Mouse (Mus musculus) CH12.LX (cell line): ENCODE data around the gene Gm17349. TPM values are rescaled to one million over a fixed set of nuclear protein-coding genes. Genes with fewer than 3 reads are reported as not detected.

Experiments
- DNase-seq: peaks from one replicate; pipeline ENCODE4 v3.0.0-alpha.2; 2013; ENCODE audit errors: extremely low read depth
- H3K27ac ChIP-seq: 2 replicates; pipeline ENCODE4 v1.5.1; 2012; ENCODE audit warnings: low read depth, mild to moderate bottlenecking, control low read depth, moderate library complexity; ENCODE audit not compliant: insufficient read depth
- H3K27me3 ChIP-seq: replicated peaks from 2 replicates; pipeline ENCODE3; 2012; ENCODE audit warnings: inconsistent platforms
- H3K36me3 ChIP-seq, 2 experiments: replicated peaks in 1 of 2; 2 replicates each; pipeline versions ENCODE3 to v1.6.1; 2012; ENCODE audit warnings: inconsistent platforms in 1 of 2, low read length in 1 of 2, mild to moderate bottlenecking in 1 of 2, mixed read lengths in 1 of 2, moderate library complexity in 1 of 2; ENCODE audit not compliant: control insufficient read depth in 1 of 2, insufficient read depth in 1 of 2
- H3K4me1 ChIP-seq, 2 experiments: 2 replicates each; pipeline ENCODE4 v1.6.1; 2012; ENCODE audit warnings: inconsistent platforms in 1 of 2, moderate library complexity in 1 of 2; ENCODE audit not compliant: insufficient read depth in 2 of 2, control insufficient read depth in 1 of 2
- H3K4me2 ChIP-seq: 2 replicates; pipeline ENCODE4 v1.6.1; 2012; ENCODE audit warnings: low read depth, mild to moderate bottlenecking, control low read depth; ENCODE audit not compliant: poor library complexity, insufficient read depth, severe bottlenecking
- H3K4me3 ChIP-seq, 3 experiments: fragments of 150-350 bp in 1 of 3; sonication (generic) in 1 of 3; replicated peaks in 1 of 3; 2 replicates each; pipeline versions ENCODE3 to v1.5.1; 2011 to 2012; ENCODE audit warnings: low read depth in 2 of 3, low read length in 2 of 3, mild to moderate bottlenecking in 2 of 3, moderate library complexity in 2 of 3, control low read depth in 1 of 3, improper control_type of control experiment in 1 of 3, inconsistent platforms in 1 of 3, mixed read lengths in 1 of 3; ENCODE audit not compliant: poor library complexity in 1 of 3
- H3K79me2 ChIP-seq: replicated peaks from 2 replicates; pipeline ENCODE4 v1.6.1; 2012; ENCODE audit warnings: mild to moderate bottlenecking, moderate library complexity; ENCODE audit not compliant: control insufficient read depth, poor library complexity, insufficient read depth, severe bottlenecking; ENCODE audit errors: extremely low read depth
- H3K9ac ChIP-seq: 2 replicates; pipeline ENCODE4 v1.6.1; 2012; ENCODE audit warnings: low read depth, mild to moderate bottlenecking, control low read depth, moderate library complexity; ENCODE audit not compliant: insufficient read depth
- H3K9me3 ChIP-seq: replicated peaks from 2 replicates; pipeline ENCODE3; 2012; ENCODE audit warnings: low read length, inconsistent platforms, mixed read lengths
- BHLHE40 ChIP-seq: IDR thresholded peaks from 2 replicates; pipeline ENCODE4 v1.6.1; 2011; ENCODE audit warnings: mild to moderate bottlenecking, low read depth, low read length, improper control_type of control experiment
- CHD1 ChIP-seq: IDR thresholded peaks from 2 replicates; pipeline ENCODE4 v1.6.1; 2012; ENCODE audit warnings: low read depth, low read length, improper control_type of control experiment, inconsistent platforms
- CTCF ChIP-seq, 2 experiments: IDR thresholded peaks in 1 of 2; conservative IDR thresholded peaks in 1 of 2; 2 replicates each; pipeline ENCODE4 v1.5.1; 2011 to 2012; ENCODE audit warnings: low read depth in 2 of 2, low read length in 2 of 2, improper control_type of control experiment in 1 of 2, inconsistent platforms in 1 of 2, mild to moderate bottlenecking in 1 of 2, moderate library complexity in 1 of 2
- EP300 ChIP-seq: IDR thresholded peaks from 2 replicates; pipeline ENCODE4 v1.6.1; 2011; ENCODE audit warnings: low read length, improper control_type of control experiment
- JUN ChIP-seq: IDR thresholded peaks from 2 replicates; pipeline ENCODE4 v1.6.1; 2011; ENCODE audit warnings: low read depth, mild to moderate bottlenecking, low read length, improper control_type of control experiment, moderate library complexity; ENCODE audit not compliant: insufficient read depth
- KAT2A ChIP-seq: IDR thresholded peaks from 2 replicates; pipeline ENCODE4 v1.6.1; 2012; ENCODE audit warnings: low read length, improper control_type of control experiment, inconsistent platforms; ENCODE audit not compliant: insufficient replicate concordance
- MAX ChIP-seq: IDR thresholded peaks from 2 replicates; pipeline ENCODE4 v1.6.1; 2011; ENCODE audit warnings: low read length, improper control_type of control experiment
- MAZ ChIP-seq: IDR thresholded peaks from 2 replicates; pipeline ENCODE4 v1.6.1; 2012; ENCODE audit warnings: low read depth, mild to moderate bottlenecking, inconsistent platforms, low read length, improper control_type of control experiment, moderate library complexity
- MEF2A ChIP-seq: IDR thresholded peaks from 2 replicates; pipeline ENCODE4 v1.6.1; 2014; ENCODE audit warnings: low read depth, mild to moderate bottlenecking, inconsistent platforms, low read length, improper control_type of control experiment, borderline replicate concordance
- MXI1 ChIP-seq: IDR thresholded peaks from 2 replicates; pipeline ENCODE4 v1.6.1; 2011; ENCODE audit warnings: mild to moderate bottlenecking, low read depth, low read length, improper control_type of control experiment
- NELFE ChIP-seq: IDR thresholded peaks from 2 replicates; pipeline ENCODE4 v1.6.1; 2011; ENCODE audit warnings: low read depth, low read length, improper control_type of control experiment
- POLR2AphosphoS2 ChIP-seq: IDR thresholded peaks from 2 replicates; pipeline ENCODE4 v1.6.1; 2011; ENCODE audit warnings: low read depth, low read length, improper control_type of control experiment
- RAD21 ChIP-seq: IDR thresholded peaks from 2 replicates; pipeline ENCODE4 v1.6.1; 2011; ENCODE audit warnings: low read depth, mild to moderate bottlenecking, low read length, improper control_type of control experiment, moderate library complexity
- UBTF ChIP-seq: IDR thresholded peaks from 2 replicates; pipeline ENCODE4 v1.6.1; 2012; ENCODE audit warnings: low read depth, mild to moderate bottlenecking, inconsistent platforms, low read length, improper control_type of control experiment, moderate library complexity
- USF2 ChIP-seq: conservative IDR thresholded peaks from 2 replicates; pipeline ENCODE4 v1.6.1; 2011; ENCODE audit warnings: low read depth, low read length, improper control_type of control experiment
- ZC3H11A ChIP-seq: IDR thresholded peaks from 2 replicates; pipeline ENCODE4 v1.6.1; 2012; ENCODE audit warnings: low read depth, mild to moderate bottlenecking, inconsistent platforms, low read length, improper control_type of control experiment
- ZKSCAN1 ChIP-seq: IDR thresholded peaks from 2 replicates; pipeline ENCODE4 v1.6.1; 2012; ENCODE audit warnings: low read depth, inconsistent platforms, low read length, improper control_type of control experiment, borderline replicate concordance
- ZMIZ1 ChIP-seq: IDR thresholded peaks from 2 replicates; pipeline ENCODE4 v1.6.1; 2012; ENCODE audit warnings: low read depth, mild to moderate bottlenecking, inconsistent platforms, low read length, improper control_type of control experiment
- ZNF384 ChIP-seq: IDR thresholded peaks from 2 replicates; pipeline ENCODE4 v1.6.1; 2012; ENCODE audit warnings: low read depth, low read length, improper control_type of control experiment, inconsistent platforms
- dilution Hi-C: fragments of 300-500 bp; cut with MboI; formaldehyde crosslinking; loops from 2 replicates; pipeline ENCODE4 v1.14.3; 2020; ENCODE audit warnings: low sequenced_read_pairs; ENCODE audit not compliant: extremely low pct_unique_long_range_greater_than_20kb, extremely low pct_ligation_motif_present
- in situ Hi-C: fragments of 300-500 bp; cut with MboI; formaldehyde crosslinking; loops from 3 replicates; pipeline ENCODE4 v1.14.3; 2019; ENCODE audit warnings: low sequenced_read_pairs, low pct_ligation_motif_present, low pct_unique_long_range_greater_than_20kb, mixed read lengths
- polyA plus RNA-seq: library from polyadenylated mRNA; unstranded; fragments of >175 nt; gene quantifications from 2 replicates; pipeline ENCODE4 v1.2.1, GENCODE M21; 2012; ENCODE audit warnings: low read depth; ENCODE audit not compliant: insufficient read length
- total RNA-seq, 2 experiments: library from RNA; depleted of rRNA; stranded (reverse); fragments of 300-350 nt in 1 of 2; fragments of >200 nt in 1 of 2; gene quantifications; 2 replicates each; pipeline ENCODE4 v1.2.3; 2012 to 2014

The Gm17349 gene
- total and polyA plus RNA-seq, 3 experiments: 2.1 TPM; not detected in 2

DNA sequence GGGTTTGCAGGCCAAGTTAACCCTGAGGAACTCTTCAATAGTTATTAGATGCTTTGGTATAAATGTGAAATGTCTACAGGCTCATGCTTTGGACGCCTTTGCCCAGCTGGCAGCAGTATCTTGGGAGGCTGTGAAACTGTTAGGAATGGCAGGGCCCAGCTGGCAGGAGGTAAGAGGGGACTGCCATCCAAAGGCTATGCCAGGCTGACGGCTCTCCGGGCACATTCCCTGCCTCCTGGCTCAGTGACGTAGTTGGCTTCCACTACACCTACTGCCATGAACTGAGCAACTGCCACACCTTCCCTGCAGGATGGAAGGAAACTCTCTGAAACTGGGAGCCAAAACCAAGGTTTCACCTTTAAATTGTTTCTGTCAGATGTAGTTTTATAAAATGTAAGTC lies 34.9 kb upstream of the Gm17349 start:
- Histone ChIP-seq H3K79me2 (no peaks in the 10 kb centered on the region), H3K4me1 (peaks cover 0 to 14% of the 10 kb centered on the region in 2 experiments; a peak in 2 of 4 replicates), H3K27ac (no peak overlapping the region), H3K4me3 (no peak overlapping the region), H3K4me2 (no peak overlapping the region), H3K36me3 (peaks cover 59 to 93% of the 10 kb centered on the region in 2 experiments), H3K27me3 (no peaks in the 10 kb centered on the region), H3K9ac (no peak overlapping the region), H3K9me3 (no peaks in the 10 kb centered on the region)
- in situ Hi-C loops: no loop called here
- dilution Hi-C loops: no loop called here
- no peak for DNase-seq
- TF ChIP-seq MAZ (no peak), MEF2A (no peak), ZMIZ1 (no peak), JUN (no peak), ZNF384 (no peak), EP300 (no peak)

DNA sequence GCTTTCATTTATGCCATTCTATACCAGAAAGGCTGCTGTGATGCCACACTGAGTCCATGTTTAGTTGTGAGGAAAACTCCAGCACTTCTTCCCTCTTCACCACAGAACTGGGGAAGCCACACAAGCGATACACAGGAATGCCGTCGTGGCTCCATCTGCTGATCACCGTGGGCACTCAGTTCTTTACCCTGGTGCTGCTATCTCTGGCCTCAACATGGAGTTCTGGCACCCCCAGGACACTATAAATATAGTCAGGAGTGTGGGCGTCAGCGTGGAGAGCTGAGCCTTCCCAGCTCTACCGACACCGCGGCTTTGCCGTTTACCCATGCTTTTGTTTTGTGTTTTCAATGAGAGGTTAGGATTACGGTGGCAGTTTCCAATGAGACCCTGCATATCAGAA lies 31.4 kb upstream of the Gm17349 start:
- peaks cover 56 to 91% of the 10 kb centered on the region in 2 experiments for H3K36me3 ChIP-seq
- H3K27ac ChIP-seq: no peak overlapping the region
- peaks cover 0 to 14% of the 10 kb centered on the region in 2 experiments; a peak in 2 of 4 replicates for H3K4me1 ChIP-seq
- DNase-seq: no peak
- no peak overlapping the region for H3K9ac ChIP-seq
- in situ Hi-C loops (no loop called here), dilution Hi-C loops (no loop called here)
- H3K27me3 ChIP-seq: no peaks in the 10 kb centered on the region
- TF ChIP-seq ZC3H11A (no peak), JUN (no peak)
- H3K9me3 ChIP-seq: no peaks in the 10 kb centered on the region
- no peak overlapping the region for H3K4me2 ChIP-seq
- H3K4me3 ChIP-seq: no peak overlapping the region
- no peaks in the 10 kb centered on the region for H3K79me2 ChIP-seq

- no peaks in the 10 kb centered on the region for H3K27me3 ChIP-seq
- in situ Hi-C loops: no loop called here
- peaks cover 0 to 17% of the 10 kb centered on the region in 2 experiments; a peak in 2 of 4 replicates for H3K4me1 ChIP-seq
- H3K9me3 ChIP-seq: no peaks in the 10 kb centered on the region
- H3K4me2 ChIP-seq: no peak overlapping the region
- no peak overlapping the region for H3K9ac ChIP-seq
- TF ChIP-seq BHLHE40 (no peak), MXI1 (no peak), ZKSCAN1 (no peak), JUN (no peak), UBTF (no peak), CHD1 (no peak), POLR2AphosphoS2 (no peak), ZMIZ1 (no peak), MAX (no peak), EP300 (no peak), RAD21 (no peak), USF2 (no peak), NELFE (no peak), MEF2A (no peak), CTCF (conservative IDR thresholded peaks at IDR 0.05 in 1 of 2, IDR thresholded peaks at IDR 0.05 in 1 of 2; ENCODE audit: low read depth in 2 of 2, low read length in 2 of 2) (no peak), KAT2A (no peak)
- no peak for DNase-seq
- dilution Hi-C loops: no loop called here
- peaks cover 52 to 87% of the 10 kb centered on the region in 2 experiments for H3K36me3 ChIP-seq
- H3K4me3 ChIP-seq: no peak overlapping the region
- H3K27ac ChIP-seq: no peak overlapping the region
- H3K79me2 ChIP-seq: no peaks in the 10 kb centered on the region
Observed at GRCm38 (mm10) chr15:99735631-99736030, 30.3 kb upstream of the Gm17349 start.
